Mouse (Mus musculus): ENCODE data around the gene Gm10142. TPM values are rescaled to one million over a fixed set of nuclear protein-coding genes. Genes with fewer than 3 reads are reported as not detected.
A peak's percentile ranks its signal among the peaks of the same experiment; 100 is the strongest.
"Not testable (repeated sequence)": the region's sequence is repeated elsewhere in the genome, so short reads cannot be mapped to it uniquely, and the experiment has no call there.

Gm10142 gene
- total and polyA plus RNA-seq, 2 experiments from 2014 or later: not detected

GRCm38 (mm10) chr10:77735928-77736327, 20.3 kb downstream of the Gm10142 start:
- WGBS: 97% methylated on average over 1 of the region's 1 CpGs
- Histone ChIP-seq H3K9ac (no peak overlapping the region), H3K4me1 (ENCODE audit: insufficient read depth) (no peaks in the 10 kb centered on the region), H3K4me2 (ENCODE audit: low read depth) (no peak overlapping the region), H3K9me3 (ENCODE audit: low read length) (peaks cover 4% of the 10 kb centered on the region; the same call in 1 of the 2 replicates), H3K27me3 (ENCODE audit: insufficient read depth, low read length) (no peaks in the 10 kb centered on the region), H3K4me3 (ENCODE audit: low read depth, low read length) (no peak overlapping the region), H3K27ac (ENCODE audit: low read depth, low read length) (no peak overlapping the region), H3K36me3 (ENCODE audit: insufficient read depth) (no peaks in the 10 kb centered on the region)
- no peak for TF ChIP-seq CTCF (IDR thresholded peaks at IDR 0.05; ENCODE audit: low read depth)
- ATAC-seq: no peak
- DNase-seq: no peak

- peaks cover 4% of the 10 kb centered on the region; the same call in 1 of the 2 replicates for H3K9me3 ChIP-seq (ENCODE audit: low read length)
- no peaks in the 10 kb centered on the region for H3K36me3 ChIP-seq (ENCODE audit: insufficient read depth)
- DNase-seq (no peak), ATAC-seq (no peak)
- no peak overlapping the region for H3K4me3 ChIP-seq (ENCODE audit: low read depth, low read length)
- no peaks in the 10 kb centered on the region for H3K27me3 ChIP-seq (ENCODE audit: insufficient read depth, low read length)
- TF ChIP-seq CTCF (IDR thresholded peaks at IDR 0.05; ENCODE audit: low read depth): no peak
- 89% methylated on average over 4 of the region's 4 CpGs for WGBS
- H3K27ac ChIP-seq (ENCODE audit: low read depth, low read length): no peak overlapping the region
- no peak overlapping the region for H3K4me2 ChIP-seq (ENCODE audit: low read depth)
- H3K4me1 ChIP-seq (ENCODE audit: insufficient read depth): no peaks in the 10 kb centered on the region
- H3K9ac ChIP-seq: no peak overlapping the region
Measured at GRCm38 (mm10) chr10:77738929-77739328, 23.3 kb downstream of the Gm10142 start.

GRCm38 (mm10) chr10:77741924-77742688, 26.5 kb downstream of the Gm10142 start, which contains the start of gene Gm18596:
Gm18596 (minus strand) TSS chr10:77742638.
- DNase-seq: peak; percentile 19
- not testable (repeated sequence) for ATAC-seq; H3K36me3 ChIP-seq (ENCODE audit: insufficient read depth); H3K4me1 ChIP-seq (ENCODE audit: insufficient read depth); H3K9ac ChIP-seq; H3K27ac ChIP-seq (ENCODE audit: low read depth, low read length); H3K9me3 ChIP-seq (ENCODE audit: low read length); H3K4me3 ChIP-seq (ENCODE audit: low read depth, low read length); H3K4me2 ChIP-seq (ENCODE audit: low read depth); H3K27me3 ChIP-seq (ENCODE audit: insufficient read depth, low read length)
- 55% methylated on average over 4 of the region's 5 CpGs for WGBS

- ATAC-seq; H3K9me3 ChIP-seq (ENCODE audit: low read length); H3K27me3 ChIP-seq (ENCODE audit: insufficient read depth, low read length); H3K4me2 ChIP-seq (ENCODE audit: low read depth); H3K9ac ChIP-seq; DNase-seq; H3K36me3 ChIP-seq (ENCODE audit: insufficient read depth); H3K4me1 ChIP-seq (ENCODE audit: insufficient read depth); H3K27ac ChIP-seq (ENCODE audit: low read depth, low read length); H3K4me3 ChIP-seq (ENCODE audit: low read depth, low read length): not testable (repeated sequence)
- 56% methylated on average over 1 of the region's 1 CpGs for WGBS
Measured at GRCm38 (mm10) chr10:77750686-77751085, 35.1 kb downstream of the Gm10142 start.

GRCm38 (mm10) chr10:77751254-77751653, 35.6 kb downstream of the Gm10142 start, which contains the start of gene Gm9736:
Gm9736 (minus strand) TSS chr10:77751354.
- not testable (repeated sequence) for ATAC-seq; H3K27ac ChIP-seq (ENCODE audit: low read depth, low read length); H3K36me3 ChIP-seq (ENCODE audit: insufficient read depth); H3K4me2 ChIP-seq (ENCODE audit: low read depth); H3K4me3 ChIP-seq (ENCODE audit: low read depth, low read length); H3K9me3 ChIP-seq (ENCODE audit: low read length); H3K9ac ChIP-seq; H3K4me1 ChIP-seq (ENCODE audit: insufficient read depth); H3K27me3 ChIP-seq (ENCODE audit: insufficient read depth, low read length); DNase-seq
- 62% methylated on average over 1 of the region's 1 CpGs for WGBS

- not testable (repeated sequence) for DNase-seq; H3K4me2 ChIP-seq (ENCODE audit: low read depth); ATAC-seq; H3K36me3 ChIP-seq (ENCODE audit: insufficient read depth); H3K9me3 ChIP-seq (ENCODE audit: low read length); H3K27ac ChIP-seq (ENCODE audit: low read depth, low read length); H3K27me3 ChIP-seq (ENCODE audit: insufficient read depth, low read length); H3K9ac ChIP-seq; H3K4me3 ChIP-seq (ENCODE audit: low read depth, low read length); H3K4me1 ChIP-seq (ENCODE audit: insufficient read depth)
- WGBS: 53% methylated on average over 3 of the region's 3 CpGs
Measured at GRCm38 (mm10) chr10:77752312-77752711, 36.7 kb downstream of the Gm10142 start.

- no peak for ATAC-seq
- Histone ChIP-seq H3K27ac (ENCODE audit: low read depth, low read length) (no peak overlapping the region), H3K27me3 (ENCODE audit: insufficient read depth, low read length) (no peaks in the 10 kb centered on the region), H3K9ac (no peak overlapping the region), H3K4me1 (ENCODE audit: insufficient read depth) (no peaks in the 10 kb centered on the region), H3K4me3 (ENCODE audit: low read depth, low read length) (no peak overlapping the region), H3K36me3 (ENCODE audit: insufficient read depth) (no peaks in the 10 kb centered on the region), H3K9me3 (ENCODE audit: low read length) (no peaks in the 10 kb centered on the region), H3K4me2 (ENCODE audit: low read depth) (no peak overlapping the region)
- no peak for TF ChIP-seq CTCF (IDR thresholded peaks at IDR 0.05; ENCODE audit: low read depth)
- DNase-seq: no peak
Measured at GRCm38 (mm10) chr10:77753448-77753847, 37.8 kb downstream of the Gm10142 start.

GRCm38 (mm10) chr10:77759582-77759981, 44.0 kb downstream of the Gm10142 start, which contains the start of gene Gm3233:
Gm3233 (minus strand) TSS chr10:77759682.
- not testable (repeated sequence) for H3K27ac ChIP-seq (ENCODE audit: low read depth, low read length); DNase-seq; H3K9me3 ChIP-seq (ENCODE audit: low read length); H3K4me1 ChIP-seq (ENCODE audit: insufficient read depth); H3K36me3 ChIP-seq (ENCODE audit: insufficient read depth); ATAC-seq; H3K4me3 ChIP-seq (ENCODE audit: low read depth, low read length); H3K4me2 ChIP-seq (ENCODE audit: low read depth); H3K9ac ChIP-seq; H3K27me3 ChIP-seq (ENCODE audit: insufficient read depth, low read length)
- no CpG with 5 or more reads among the region's 1 CpGs for WGBS

Measured in forebrain, postnatal 0 days (tissue).